Mouse (Mus musculus) heart, postnatal 0 days (tissue): Measurements from ENCODE around the gene Tm4sf4.

ENCODE experiments used
- CTCF ChIP-seq: IDR thresholded peaks from 2 replicates; pipeline ENCODE4 v1.5.1; 2016; ENCODE audit warnings: antibody characterized with exemption, control low read depth, low read depth
- EP300 ChIP-seq: IDR thresholded peaks from 2 replicates; pipeline ENCODE4 v1.6.1; 2016; ENCODE audit warnings: antibody characterized with exemption, low read depth

GRCm38 (mm10) chr3:57420660-57421059 is 4.5 kb upstream of the Tm4sf4 start:
- TF ChIP-seq CTCF (no peak), EP300 (no peak)
